Mouse (Mus musculus): Measurements from ENCODE around the gene Git2.

Gene Git2

GRCm38 (mm10) chr5:114796299-114797012 lies 21.1 kb upstream of the Git2 start:
- DNase-seq (ENCODE audit: low spot score in 2 of 2) = peak in 1 of 2 experiments; percentile 38

- DNase-seq (ENCODE audit: low spot score in 2 of 2) = no peak
Observed at GRCm38 (mm10) chr5:114795653-114796052, 20.3 kb upstream of the Git2 start.

- DNase-seq (ENCODE audit: low spot score in 2 of 2) = no peak
Observed at GRCm38 (mm10) chr5:114795231-114795630, 19.9 kb upstream of the Git2 start.

GRCm38 (mm10) chr5:114794609-114795008 lies 19.3 kb upstream of the Git2 start:
- DNase-seq (ENCODE audit: low spot score in 2 of 2) = no peak

GRCm38 (mm10) chr5:114793317-114793716 lies 18.0 kb upstream of the Git2 start:
- DNase-seq (ENCODE audit: low spot score in 2 of 2) = no peak

GRCm38 (mm10) chr5:114785196-114785595 lies 9.9 kb upstream of the Git2 start:
- DNase-seq (ENCODE audit: low spot score in 2 of 2) = no peak

- DNase-seq (ENCODE audit: low spot score in 2 of 2) = no peak
Observed at GRCm38 (mm10) chr5:114784622-114785165, 9.4 kb upstream of the Git2 start.

GRCm38 (mm10) chr5:114783405-114784163 lies 8.3 kb upstream of the Git2 start:
- DNase-seq (ENCODE audit: low spot score in 2 of 2) = no peak

- no peak for DNase-seq (ENCODE audit: low spot score in 2 of 2)
Observed at GRCm38 (mm10) chr5:114782991-114783390, 7.7 kb upstream of the Git2 start.

GRCm38 (mm10) chr5:114780912-114781311 lies 5.6 kb upstream of the Git2 start:
- DNase-seq (ENCODE audit: low spot score in 2 of 2) = no peak

GRCm38 (mm10) chr5:114779956-114780489 lies 4.7 kb upstream of the Git2 start:
- DNase-seq (ENCODE audit: low spot score in 2 of 2) = no peak

- no peak for DNase-seq (ENCODE audit: low spot score in 2 of 2)
Observed at GRCm38 (mm10) chr5:114776174-114776573, 857 bp upstream of the Git2 start.

GRCm38 (mm10) chr5:114774403-114775051 lies 790 bp downstream of the Git2 start, which contains the start of gene Ankrd13a:
TSS of gene Ankrd13a (plus strand) at chr5:114774677.
- DNase-seq (ENCODE audit: low spot score in 2 of 2) = peak; percentile 87 to 90

GRCm38 (mm10) chr5:114773780-114774179 lies 1.5 kb downstream of the Git2 start:
- no peak for DNase-seq (ENCODE audit: low spot score in 2 of 2)

GRCm38 (mm10) chr5:114773211-114773710 lies 2.1 kb downstream of the Git2 start:
- DNase-seq (ENCODE audit: low spot score in 2 of 2) = peak; percentile 95 to 96

- DNase-seq (ENCODE audit: low spot score in 2 of 2) = peak in 1 of 2 experiments; percentile 49
Observed at GRCm38 (mm10) chr5:114772456-114773203, 2.7 kb downstream of the Git2 start.

GRCm38 (mm10) chr5:114771796-114772195 lies 3.5 kb downstream of the Git2 start:
- DNase-seq (ENCODE audit: low spot score in 2 of 2) = no peak

GRCm38 (mm10) chr5:114769786-114770185 lies 5.5 kb downstream of the Git2 start:
- no peak for DNase-seq (ENCODE audit: low spot score in 2 of 2)

GRCm38 (mm10) chr5:114767185-114767584 lies 8.1 kb downstream of the Git2 start:
- DNase-seq (ENCODE audit: low spot score in 2 of 2) = no peak

GRCm38 (mm10) chr5:114766686-114767085 lies 8.6 kb downstream of the Git2 start:
- DNase-seq (ENCODE audit: low spot score in 2 of 2) = no peak

Measured in frontal cortex, postnatal 10 days (tissue).